Mouse (Mus musculus) olfactory bulb, adult 2 months (tissue): Measurements from ENCODE around the gene Nudt19. TPM values are rescaled to one million over a fixed set of nuclear protein-coding genes. Genes with fewer than 3 reads are reported as not detected.
"Not testable (repeated sequence)": the region's sequence is repeated elsewhere in the genome, so short reads cannot be mapped to it uniquely, and the experiment has no call there.

Experiments used
- H3K27ac ChIP-seq: fragments of 200-500 bp; 2 replicates; pipeline ENCODE4 v1.5.1; 2012; ENCODE audit warnings: low read depth, low read length; ENCODE audit not compliant: insufficient read depth
- H3K4me1 ChIP-seq: fragments of 200-500 bp; 2 replicates; pipeline ENCODE4 v1.6.1; 2012; ENCODE audit warnings: low read length; ENCODE audit not compliant: control insufficient read depth, insufficient read depth
- H3K4me3 ChIP-seq: fragments of 200-500 bp; 2 replicates; pipeline ENCODE4 v1.5.1; 2012; ENCODE audit warnings: mild to moderate bottlenecking, low read depth, low read length, moderate library complexity; ENCODE audit not compliant: insufficient read depth
- CTCF ChIP-seq: fragments of 200-500 bp; IDR thresholded peaks from 2 replicates; pipeline ENCODE4 v1.5.1; 2012; ENCODE audit warnings: low read depth, mild to moderate bottlenecking, low read length, moderate library complexity; ENCODE audit not compliant: insufficient read depth
- POLR2A ChIP-seq: fragments of 200-500 bp; IDR thresholded peaks from 2 replicates; pipeline ENCODE4 v1.6.1; 2012; ENCODE audit warnings: mild to moderate bottlenecking, low read depth, low read length, moderate library complexity; ENCODE audit not compliant: insufficient read depth
- WGBS: fragments of 180-500 bp; shearing (Covaris S2); methylation state at CpG from one replicate; pipeline ENCODE4 v1.1.7; 2018; 5-methylcytosine and 5-hydroxymethylcytosine counted together
- polyA plus RNA-seq: library from polyadenylated mRNA; stranded (reverse); fragments of >200 nt; gene quantifications from 2 replicates; pipeline ENCODE4 v1.2.4, GENCODE M21; 2012; ENCODE audit warnings: low replicate concordance; ENCODE audit not compliant: missing spikeins, insufficient read depth, insufficient read length

Nudt19 gene
- polyA plus RNA-seq, 1 experiment: not detected

DNA sequence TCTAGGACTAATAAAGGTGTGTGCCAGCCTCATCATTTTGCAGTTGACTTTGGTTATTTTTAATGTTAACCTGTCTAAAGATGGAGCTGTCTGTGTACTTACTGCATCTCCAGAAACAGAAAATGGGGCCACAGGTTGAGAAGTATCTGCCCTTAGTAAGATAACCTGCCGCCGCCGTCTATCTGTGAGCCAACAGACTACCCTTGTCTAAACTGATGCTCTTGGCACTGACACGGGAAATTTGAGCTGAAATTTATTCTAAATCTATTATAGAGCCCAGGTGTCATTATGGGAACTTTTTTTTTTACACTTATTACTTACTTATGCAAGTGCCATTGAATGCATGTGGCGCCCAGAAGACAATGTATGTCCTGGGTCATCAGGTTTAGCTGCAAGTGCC, 801 bp upstream of the Nudt19 start:
- H3K4me3 ChIP-seq: no peak overlapping the region
- TF ChIP-seq POLR2A: no peak
- TF ChIP-seq CTCF: no peak
- H3K27ac ChIP-seq: no peak overlapping the region
- 93% methylated on average over 5 of the region's 5 CpGs for WGBS
- peaks cover 3% of the 10 kb centered on the region for H3K4me1 ChIP-seq

GRCm38 (mm10) chr7:35555224-35556204, 590 bp downstream of the Nudt19 start:
- TF ChIP-seq POLR2A (peak; percentile 92), CTCF (no peak)

GRCm38 (mm10) chr7:35554605-35555175, 1.4 kb downstream of the Nudt19 start:
- WGBS: 2% methylated on average over 28 of the region's 28 CpGs
- Histone ChIP-seq H3K4me1 (peaks cover 3% of the 10 kb centered on the region), H3K27ac (peak overlapping the region; percentile 65), H3K4me3 (peak overlapping the region; percentile 81)
- TF ChIP-seq POLR2A (no peak), CTCF (no peak)

More at GRCm38 (mm10) chr7:35555224-35556204, 590 bp downstream of the Nudt19 start:
- Histone ChIP-seq H3K4me1 (peaks cover 3% of the 10 kb centered on the region), H3K4me3 (peak overlapping the region; percentile 81), H3K27ac (peak overlapping the region; percentile 65)
- WGBS: under 1% methylated on average over 93 of the region's 93 CpGs

DNA sequence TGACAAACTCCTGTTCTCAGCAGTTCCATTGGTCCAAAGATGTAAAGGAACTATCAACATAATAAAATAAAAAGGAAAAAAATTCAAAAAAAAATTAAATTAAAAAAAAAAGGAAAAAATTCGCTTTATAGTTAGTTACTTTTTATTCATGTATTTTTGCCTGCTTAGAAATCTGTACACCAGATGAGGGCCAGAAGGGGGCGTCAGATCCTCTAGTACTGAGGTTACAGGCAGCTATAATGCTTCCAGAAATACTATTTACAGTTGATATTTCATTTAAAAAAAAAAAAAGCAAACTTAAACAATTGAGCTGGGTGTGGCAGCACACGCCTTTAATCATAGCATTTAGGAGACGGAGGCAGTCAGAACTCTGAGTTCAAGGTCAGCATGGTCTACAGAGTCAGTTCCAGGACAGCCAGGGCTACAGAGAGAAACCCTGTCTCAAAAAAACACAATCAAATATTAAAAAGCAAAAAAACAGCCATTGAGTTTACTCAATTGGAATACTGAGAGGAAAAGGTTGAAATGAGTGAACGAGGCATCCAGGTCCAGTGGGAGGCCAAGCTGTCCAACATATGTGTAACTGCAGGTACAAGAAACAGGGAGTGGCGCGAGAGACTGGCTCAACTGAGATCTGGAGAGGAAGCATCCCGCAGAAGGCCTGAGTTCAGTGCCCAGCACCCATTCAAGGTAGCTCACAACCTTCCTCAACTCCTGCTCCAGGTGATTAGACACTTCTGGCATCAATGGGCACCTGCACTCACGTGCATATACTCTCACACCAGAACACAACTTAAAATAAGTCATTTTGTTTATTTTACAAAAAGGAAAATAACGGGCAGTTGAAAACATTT, 2.1 kb downstream of the Nudt19 start:
- 63% methylated on average over 10 of the region's 10 CpGs for WGBS
- Histone ChIP-seq H3K4me1 (peaks cover 3% of the 10 kb centered on the region), H3K4me3 (peak overlapping the region; percentile 81), H3K27ac (peak overlapping the region; percentile 65; the same call in 1 of the 2 replicates)
- TF ChIP-seq POLR2A: no peak
- no peak for TF ChIP-seq CTCF

DNA sequence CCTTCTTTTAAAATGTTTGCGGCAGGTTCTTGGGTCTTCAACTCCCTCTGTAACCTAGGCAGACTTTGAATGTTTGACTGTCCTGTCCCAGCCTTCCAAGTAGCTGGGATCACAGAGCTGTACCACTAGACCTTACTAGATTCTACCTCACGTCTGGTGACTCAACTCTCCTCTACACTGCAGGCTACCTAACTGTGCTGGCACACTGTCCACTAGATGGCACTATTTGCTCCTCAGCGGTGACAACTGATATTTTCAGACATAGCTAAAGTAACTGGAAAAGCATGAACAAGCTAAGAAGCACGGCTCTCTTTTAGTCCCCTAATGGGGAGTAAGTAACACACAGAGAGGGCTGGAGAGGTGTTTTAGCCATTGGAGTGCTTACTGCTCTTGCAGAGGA, 10.2 kb downstream of the Nudt19 start:
- no peak overlapping the region for H3K27ac ChIP-seq
- 27% methylated on average over 4 of the region's 4 CpGs for WGBS
- TF ChIP-seq CTCF (no peak), POLR2A (no peak)
- H3K4me3 ChIP-seq: no peak overlapping the region
- no peaks in the 10 kb centered on the region for H3K4me1 ChIP-seq

GRCm38 (mm10) chr7:35537562-35537961, 18.5 kb downstream of the Nudt19 start, which contains the start of gene Tdrd12:
Tdrd12 (minus strand) TSS chr7:35537745.
- TF ChIP-seq POLR2A: no peak
- TF ChIP-seq CTCF: no peak
- Histone ChIP-seq H3K27ac (no peak within 1 kb of the TSS), H3K4me1 (no peaks in the 10 kb centered on the region), H3K4me3 (no peak within 1 kb of the TSS)
- 92% methylated on average over 17 of the region's 17 CpGs for WGBS

GRCm38 (mm10) chr7:35535750-35536512, 20.2 kb downstream of the Nudt19 start:
- 84% methylated on average over 12 of the region's 12 CpGs for WGBS
- TF ChIP-seq CTCF (no peak), POLR2A (no peak)
- Histone ChIP-seq H3K4me1 (no peaks in the 10 kb centered on the region), H3K4me3 (no peak overlapping the region), H3K27ac (no peak overlapping the region)

GRCm38 (mm10) chr7:35530544-35530943, 25.6 kb downstream of the Nudt19 start:
- H3K4me1 ChIP-seq: not testable (repeated sequence)
- WGBS: 73% methylated on average over 1 of the region's 1 CpGs

More at GRCm38 (mm10) chr7:35530544-35530943, 25.6 kb downstream of the Nudt19 start:
- not testable (repeated sequence) for H3K27ac ChIP-seq, H3K4me3 ChIP-seq
